In the genomic region with DNA sequence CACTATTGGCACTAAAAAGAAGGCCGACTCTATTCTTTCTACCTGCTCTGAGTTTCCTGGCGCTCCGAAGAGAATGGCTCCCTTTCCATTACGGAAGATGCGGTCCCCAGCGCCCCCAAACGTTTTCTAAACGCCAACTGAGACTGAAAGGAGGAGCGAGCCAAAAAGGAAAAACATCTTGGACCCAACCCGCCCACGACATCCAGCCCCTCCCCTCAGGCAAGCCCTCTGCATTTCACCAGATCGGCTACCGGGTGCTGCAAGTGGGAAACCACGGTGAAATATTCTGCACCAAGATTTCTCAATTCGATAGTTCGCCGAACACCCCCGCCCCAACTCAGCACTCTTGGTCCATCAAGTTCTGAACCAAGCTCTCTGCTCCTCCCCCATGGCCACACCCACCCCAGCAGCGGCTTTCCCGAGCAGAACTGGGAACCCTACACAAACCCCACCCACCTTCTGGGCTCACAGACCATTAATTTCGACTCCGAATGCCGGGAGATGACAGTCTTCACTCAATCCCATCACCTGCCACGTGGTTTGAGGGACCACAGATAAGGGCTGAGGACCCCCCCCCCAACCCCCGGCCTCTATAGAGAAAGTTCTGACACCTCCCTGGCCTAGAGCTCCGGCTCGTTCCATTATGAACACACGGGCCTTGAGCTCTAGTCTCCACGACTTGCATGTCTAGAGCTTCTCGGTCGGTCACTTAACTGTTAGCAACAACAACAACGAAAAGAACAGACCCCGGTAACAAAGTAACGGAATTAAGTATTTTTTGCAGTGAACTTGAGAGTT, we compare ENCODE assay signal across 8 mouse cellular contexts. TPM values are rescaled to one million over a fixed set of nuclear protein-coding genes. Genes with fewer than 3 reads are reported as not detected.
A peak's percentile ranks its signal among the peaks of the same experiment; 100 is the strongest.
DNase-seq lines count a peak whose midpoint lies in the region; ATAC-seq lines count a peak whose summit lies in the region.

No protein-coding gene starts in this region.

- intact Hi-C loops in gastrocnemius, postnatal 14 days (cut with DNase I; ENCODE audit: low total_unique reads), result no loop called here

- no peaks in the 10 kb centered on the region for H3K27me3 ChIP-seq in intestine, embryonic 14.5 days (replicated peaks; ENCODE audit: control insufficient read depth, insufficient read depth, low read length)
- no peaks in the 10 kb centered on the region for H3K27me3 ChIP-seq in limb, embryonic 11.5 days (ENCODE audit: control insufficient read depth, insufficient read depth, low read length)
- peaks cover 2% of the 10 kb centered on the region for H3K27me3 ChIP-seq in midbrain, embryonic 13.5 days

- no peak for ATAC-seq in intestine, embryonic 14.5 days (replicated peaks; ENCODE audit: low FRiP score, low TSS enrichment, low read depth)
- no peak for ATAC-seq in limb, embryonic 11.5 days (ENCODE audit: insufficient number of reproducible peaks, low FRiP score, low TSS enrichment, low read depth)
- no peak for ATAC-seq in midbrain, embryonic 13.5 days
- ATAC-seq in inflammation-experienced regulatory T-cells, adult 6 months, result no peak

- peak overlapping the region; percentile 93 for H3K27ac ChIP-seq in intestine, embryonic 14.5 days (ENCODE audit: low read depth)
- H3K27ac ChIP-seq in limb, embryonic 11.5 days (replicated peaks; ENCODE audit: low read depth, low read length), result no peak overlapping the region
- H3K27ac ChIP-seq in midbrain, embryonic 13.5 days, result peak overlapping the region; percentile 96

- no peaks in the 10 kb centered on the region for H3K36me3 ChIP-seq in intestine, embryonic 14.5 days (ENCODE audit: control insufficient read depth, insufficient read depth, low read length)
- no peaks in the 10 kb centered on the region for H3K36me3 ChIP-seq in limb, embryonic 11.5 days (ENCODE audit: control insufficient read depth, insufficient read depth, low read length)
- no peaks in the 10 kb centered on the region for H3K36me3 ChIP-seq in midbrain, embryonic 13.5 days

- peak; percentile 86 for DNase-seq in adrenal gland, adult 8-10 months
- DNase-seq in embryo, embryonic 11 days, result peak; percentile 67
- peak; percentile 89 for DNase-seq in gastrocnemius, postnatal 14 days
- peak; percentile 80 for DNase-seq in intestine, embryonic 14.5 days (ENCODE audit: low spot score)
- DNase-seq in limb, embryonic 11.5 days (ENCODE audit: low spot score), result peak; percentile 67
- DNase-seq in spleen, adult 12 weeks (ENCODE audit: low spot score), result peak; percentile 74

- H3K4me3 ChIP-seq in intestine, embryonic 14.5 days (ENCODE audit: low read depth, low read length), result peak overlapping the region; percentile 70
- H3K4me3 ChIP-seq in limb, embryonic 11.5 days (ENCODE audit: low read depth, low read length), result peak overlapping the region; percentile 67
- H3K4me3 ChIP-seq in midbrain, embryonic 13.5 days (replicated peaks), result peak overlapping the region; percentile 80

- H3K9me3 ChIP-seq in intestine, embryonic 14.5 days (ENCODE audit: control insufficient read depth, low read length), result no peaks in the 10 kb centered on the region
- no peaks in the 10 kb centered on the region for H3K9me3 ChIP-seq in limb, embryonic 11.5 days (ENCODE audit: control insufficient read depth, low read length)
- no peaks in the 10 kb centered on the region for H3K9me3 ChIP-seq in midbrain, embryonic 13.5 days

- 2% methylated on average over 34 of the region's 34 CpGs for WGBS in intestine, embryonic 14.5 days
- under 1% methylated on average over 34 of the region's 34 CpGs for WGBS in limb, embryonic 11.5 days
- WGBS in midbrain, embryonic 13.5 days, result under 1% methylated on average over 34 of the region's 34 CpGs

- peak overlapping the region; percentile 87 for H3K4me2 ChIP-seq in intestine, embryonic 14.5 days (ENCODE audit: low read length)
- H3K4me2 ChIP-seq in limb, embryonic 11.5 days (ENCODE audit: low read depth, severe bottlenecking), result peak overlapping the region; percentile 95
- H3K4me2 ChIP-seq in midbrain, embryonic 13.5 days (replicated peaks), result peak overlapping the region; percentile 93

- H3K4me1 ChIP-seq in intestine, embryonic 14.5 days (replicated peaks; ENCODE audit: control insufficient read depth, insufficient read depth, low read length), result 0 out of 2 replicates have a peak, but pooled peaks cover 4% of the 10 kb centered on the region
- H3K4me1 ChIP-seq in limb, embryonic 11.5 days (ENCODE audit: control insufficient read depth, insufficient read depth, low read length), result peaks cover 4% of the 10 kb centered on the region; the same call in 1 of the 2 replicates
- peaks cover 40% of the 10 kb centered on the region for H3K4me1 ChIP-seq in midbrain, embryonic 13.5 days (replicated peaks)

- peak overlapping the region; percentile 83 for H3K9ac ChIP-seq in intestine, embryonic 14.5 days (ENCODE audit: low read length)
- H3K9ac ChIP-seq in limb, embryonic 11.5 days (ENCODE audit: low read length), result peak overlapping the region; percentile 27; the same call in 1 of the 2 replicates
- peak overlapping the region; percentile 90 for H3K9ac ChIP-seq in midbrain, embryonic 13.5 days (replicated peaks)

RNA-seq across cellular contexts. Expression of a gene that starts 2.3 kb away (rescaled TPM):
- 10 to 100 TPM; 56.8 to 83.6 (median 74.3) TPM for total RNA-seq in adrenal gland, adult 8-10 months (2022)
- 10 to 100 TPM; 42.5 to 65.2 TPM for total RNA-seq in gastrocnemius, postnatal 14 days (2021)
- polyA plus RNA-seq in intestine, embryonic 14.5 days (2014; fragmentation: Nextera tagmentation; extraction: Ambion mirVana), result 30.7 and 32.1 TPM in 2 replicates
- polyA plus RNA-seq in limb, embryonic 11.5 days (2014; fragmentation: Nextera tagmentation; extraction: Ambion mirVana), result 18.3 and 18.8 TPM in 2 replicates
- 24.4 and 24.7 TPM in 2 replicates for polyA plus RNA-seq in midbrain, embryonic 13.5 days (2015; fragmentation: Nextera tagmentation; extraction: Ambion mirVana)
- 100 to 1,000 TPM; 125 to 194 (median 163) TPM for polyA plus RNA-seq in inflammation-experienced regulatory T-cells, adult 6 months (2017; shearing (Covaris generic))

RNA-seq across cellular contexts. Expression of a gene that starts 19.7 kb away (rescaled TPM):
- total RNA-seq in adrenal gland, adult 8-10 months (2022), result under 1 TPM in 1 of 4 experiments, not detected in 3; 0.45 TPM
- total RNA-seq in gastrocnemius, postnatal 14 days (2021), result not detected
- polyA plus RNA-seq in intestine, embryonic 14.5 days (2014; fragmentation: Nextera tagmentation; extraction: Ambion mirVana), result 0.30 TPM in 1 of 2 replicates, not detected in the other
- not detected in 2 replicates for polyA plus RNA-seq in limb, embryonic 11.5 days (2014; fragmentation: Nextera tagmentation; extraction: Ambion mirVana)
- 0.22 and 0.27 TPM in 2 replicates for polyA plus RNA-seq in midbrain, embryonic 13.5 days (2015; fragmentation: Nextera tagmentation; extraction: Ambion mirVana)
- polyA plus RNA-seq in inflammation-experienced regulatory T-cells, adult 6 months (2017; shearing (Covaris generic)), result under 1 TPM in 1 of 3 experiments, not detected in 2; 0.62 TPM

Comparison
In these comparisons a context has a peak if more than half of its experiments do, and no peak if none do; other contexts are left out.
1. H3K9ac ChIP-seq: peak in every context shown above with its lines; median percentile 90 in midbrain, embryonic 13.5 days; 83 in intestine, embryonic 14.5 days; 27 in limb, embryonic 11.5 days.